Mouse (Mus musculus) forebrain, embryonic 13.5 days (tissue): Measurements from ENCODE around the gene Nhlrc3. TPM values are rescaled to one million over a fixed set of nuclear protein-coding genes. Genes with fewer than 3 reads are reported as not detected.

ENCODE experiments used
- ATAC-seq: fragments of 200-750 bp; cut with Nextera tagmentation; 2 replicates; pipeline ENCODE4 v1.8.0; 2017
- H3K27ac ChIP-seq: fragments of 300-500 bp; sonication (generic); 2 replicates; pipeline ENCODE4 v1.5.1; 2015; ENCODE audit warnings: inconsistent platforms, mild to moderate bottlenecking, moderate library complexity
- H3K27me3 ChIP-seq: fragments of 300-500 bp; sonication (generic); 2 replicates; pipeline ENCODE4 v1.6.1; 2015; ENCODE audit warnings: mild to moderate bottlenecking, inconsistent platforms
- H3K36me3 ChIP-seq: fragments of 300-500 bp; sonication (generic); 2 replicates; pipeline ENCODE4 v1.6.1; 2015; ENCODE audit warnings: mild to moderate bottlenecking, inconsistent platforms; ENCODE audit not compliant: poor library complexity, severe bottlenecking
- H3K4me1 ChIP-seq: fragments of 300-500 bp; sonication (generic); 2 replicates; pipeline ENCODE4 v1.6.1; 2015; ENCODE audit warnings: inconsistent platforms
- H3K4me2 ChIP-seq: fragments of 300-500 bp; sonication (generic); 2 replicates; pipeline ENCODE4 v1.6.1; 2015; ENCODE audit warnings: inconsistent platforms, mild to moderate bottlenecking, moderate library complexity
- H3K4me3 ChIP-seq: fragments of 300-500 bp; sonication (generic); 2 replicates; pipeline ENCODE4 v1.5.1; 2015; ENCODE audit warnings: mild to moderate bottlenecking, inconsistent platforms
- H3K9ac ChIP-seq: fragments of 300-500 bp; sonication (generic); 2 replicates; pipeline ENCODE4 v1.6.1; 2015; ENCODE audit warnings: mild to moderate bottlenecking, inconsistent platforms
- H3K9me3 ChIP-seq: fragments of 300-500 bp; sonication (generic); replicated peaks from 2 replicates; pipeline ENCODE4 v1.6.1; 2016; ENCODE audit warnings: inconsistent platforms
- WGBS: fragments of 180-500 bp; shearing (Covaris S2); methylation state at CpG from one replicate; pipeline ENCODE4 v1.1.7; 2015; 5-methylcytosine and 5-hydroxymethylcytosine counted together
- polyA plus RNA-seq: library from polyadenylated mRNA; unstranded; fragments of >200 nt; fragmentation: Nextera tagmentation; extraction: Ambion mirVana; gene quantifications from 2 replicates; pipeline ENCODE4 v1.2.1, GENCODE M21; 2015

The Nhlrc3 gene
- polyA plus RNA-seq, 1 experiment from 2014 or later: 7.2 TPM

- Histone ChIP-seq H3K36me3 (no peaks in the 10 kb centered on the region), H3K4me3 (no peak overlapping the region), H3K9ac (no peak overlapping the region), H3K4me2 (no peak overlapping the region), H3K9me3 (no peaks in the 10 kb centered on the region), H3K27ac (no peak overlapping the region), H3K4me1 (peaks cover 7% of the 10 kb centered on the region; the same call in 1 of the 2 replicates), H3K27me3 (no peaks in the 10 kb centered on the region)
- WGBS: 74% methylated on average over 3 of the region's 3 CpGs
- no peak for ATAC-seq
Measured at GRCm38 (mm10) chr3:53413959-53414358, 49.2 kb downstream of the Nhlrc3 start.

- H3K4me2 ChIP-seq: no peak overlapping the region
- H3K27me3 ChIP-seq: no peaks in the 10 kb centered on the region
- peaks cover 7% of the 10 kb centered on the region; the same call in 1 of the 2 replicates for H3K4me1 ChIP-seq
- 29% methylated on average over 2 of the region's 2 CpGs for WGBS
- no peaks in the 10 kb centered on the region for H3K9me3 ChIP-seq
- H3K9ac ChIP-seq: no peak overlapping the region
- no peak for ATAC-seq
- H3K36me3 ChIP-seq: no peaks in the 10 kb centered on the region
- H3K27ac ChIP-seq: no peak overlapping the region
- no peak overlapping the region for H3K4me3 ChIP-seq
Measured at GRCm38 (mm10) chr3:53413465-53413864, 49.7 kb downstream of the Nhlrc3 start.

DNA sequence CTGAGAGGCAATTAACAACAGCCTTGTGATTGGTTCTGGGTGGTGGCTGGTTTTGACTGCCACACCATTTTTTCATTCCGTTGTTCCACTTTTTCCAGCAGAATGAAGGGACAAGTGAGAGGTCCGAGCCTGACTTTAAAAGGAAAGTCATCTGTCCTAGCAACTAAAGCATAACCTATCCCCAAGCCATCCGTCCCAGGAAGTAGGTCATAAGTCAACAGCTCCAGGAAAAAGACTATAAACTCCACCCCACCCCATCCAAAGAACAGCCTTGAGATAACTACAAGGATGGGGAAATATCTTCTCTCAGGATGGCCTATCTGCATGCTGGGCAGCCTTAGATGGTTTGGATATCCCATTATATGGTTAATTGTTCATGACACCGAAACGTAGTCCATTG lies 50.9 kb downstream of the Nhlrc3 start:
- Histone ChIP-seq H3K4me1 (0 out of 2 replicates have a peak, but pooled peaks cover 7% of the 10 kb centered on the region), H3K27me3 (no peaks in the 10 kb centered on the region), H3K4me3 (no peak overlapping the region), H3K27ac (no peak overlapping the region), H3K36me3 (no peaks in the 10 kb centered on the region), H3K9me3 (no peaks in the 10 kb centered on the region), H3K9ac (no peak overlapping the region), H3K4me2 (no peak overlapping the region)
- no peak for ATAC-seq
- 89% methylated on average over 5 of the region's 5 CpGs for WGBS

DNA sequence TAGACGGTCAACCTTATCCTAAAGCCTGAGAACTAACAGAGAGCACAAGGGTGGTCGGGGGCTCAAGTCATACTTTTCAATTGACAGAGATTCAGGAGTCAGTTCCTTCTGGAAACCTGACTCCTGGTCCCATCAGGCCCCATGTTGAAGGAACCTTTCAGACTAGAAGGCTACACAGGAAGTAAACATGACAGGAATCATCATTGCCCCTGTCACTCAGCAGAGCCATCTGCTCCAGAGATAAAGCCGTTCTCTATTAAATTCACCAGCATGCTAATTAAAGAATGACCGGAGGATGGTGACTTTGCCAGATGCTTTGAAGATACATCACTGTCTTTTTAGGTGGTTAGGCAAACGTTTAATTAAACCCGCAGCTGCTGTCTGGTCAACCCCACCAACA lies 53.1 kb downstream of the Nhlrc3 start:
- Histone ChIP-seq H3K27me3 (no peaks in the 10 kb centered on the region), H3K4me2 (no peak overlapping the region), H3K36me3 (no peaks in the 10 kb centered on the region), H3K9ac (no peak overlapping the region), H3K4me3 (no peak overlapping the region), H3K9me3 (no peaks in the 10 kb centered on the region), H3K27ac (no peak overlapping the region), H3K4me1 (no peaks in the 10 kb centered on the region)
- WGBS: 78% methylated on average over 6 of the region's 6 CpGs
- no peak for ATAC-seq

DNA sequence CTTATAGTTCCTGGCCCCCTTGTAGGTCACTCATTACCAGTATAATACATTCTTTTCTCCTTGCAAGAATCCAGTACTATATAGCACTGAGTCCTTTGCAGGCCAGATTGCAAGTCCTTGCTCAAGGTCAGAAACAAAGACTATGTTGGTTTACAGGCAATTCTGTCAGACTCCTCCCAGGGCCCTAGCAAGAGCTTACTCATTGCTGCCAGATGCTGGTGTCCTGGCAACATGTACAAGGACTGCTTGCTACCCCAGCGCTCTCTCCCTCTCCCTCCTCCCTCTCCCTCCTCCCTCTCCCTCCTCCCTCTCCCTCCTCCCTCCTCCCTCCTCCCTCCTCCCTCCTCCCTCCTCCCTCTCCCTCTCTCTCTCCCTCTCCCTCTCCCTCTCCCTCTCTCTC lies 56.0 kb downstream of the Nhlrc3 start:
- no peak for ATAC-seq
- Histone ChIP-seq H3K36me3 (no peaks in the 10 kb centered on the region), H3K27me3 (no peaks in the 10 kb centered on the region), H3K9ac (no peak overlapping the region), H3K4me1 (no peaks in the 10 kb centered on the region), H3K4me2 (no peak overlapping the region), H3K27ac (no peak overlapping the region), H3K4me3 (no peak overlapping the region), H3K9me3 (no peaks in the 10 kb centered on the region)
- 100% methylated on average over 1 of the region's 1 CpGs for WGBS

Other genes with a start within 250 kb of the Nhlrc3 start
- 28.8 and 32.9 TPM in 2 replicates for gene Proser1, start 334 bp upstream of the Nhlrc3 start, polyA plus RNA-seq
- gene Stoml3, start 25.3 kb upstream of the Nhlrc3 start, polyA plus RNA-seq: not detected in 2 replicates
- gene Frem2, start 194.0 kb upstream of the Nhlrc3 start, polyA plus RNA-seq: 0.62 and 0.86 TPM in 2 replicates